Mouse (Mus musculus) hematopoietic stem cell, adult 5-6 weeks (primary cell): ENCODE measurements around the gene Csf3. TPM values are rescaled to one million over a fixed set of nuclear protein-coding genes. Genes with fewer than 3 reads are reported as not detected.
A peak's percentile ranks its signal among the peaks of the same experiment; 100 is the strongest.
"Not testable (repeated sequence)": the region's sequence is repeated elsewhere in the genome, so short reads cannot be mapped to it uniquely, and the experiment has no call there.

Experiments used
- ATAC-seq, 2 experiments: fragments of 125-278 bp in 1 of 2; replicated peaks in 1 of 2; 2 replicates each; pipeline ENCODE4 v1.8.0; 2016 to 2017; ENCODE audit warnings: inconsistent platforms in 2 of 2, mild to moderate bottlenecking in 2 of 2, moderate number of reproducible peaks in 2 of 2, low read depth in 1 of 2, moderate TSS enrichment in 1 of 2; ENCODE audit not compliant: low FRiP score in 2 of 2, poor library complexity in 2 of 2, severe bottlenecking in 2 of 2, insufficient read depth in 1 of 2, low TSS enrichment in 1 of 2
- total RNA-seq: library from RNA; stranded (forward); fragments of 172-1452, 232-1000 nt; gene quantifications from 2 replicates; pipeline ENCODE4 v1.2.3, GENCODE M21; 2017

Csf3 gene
- total RNA-seq, 1 experiment from 2014 or later, result not detected

DNA sequence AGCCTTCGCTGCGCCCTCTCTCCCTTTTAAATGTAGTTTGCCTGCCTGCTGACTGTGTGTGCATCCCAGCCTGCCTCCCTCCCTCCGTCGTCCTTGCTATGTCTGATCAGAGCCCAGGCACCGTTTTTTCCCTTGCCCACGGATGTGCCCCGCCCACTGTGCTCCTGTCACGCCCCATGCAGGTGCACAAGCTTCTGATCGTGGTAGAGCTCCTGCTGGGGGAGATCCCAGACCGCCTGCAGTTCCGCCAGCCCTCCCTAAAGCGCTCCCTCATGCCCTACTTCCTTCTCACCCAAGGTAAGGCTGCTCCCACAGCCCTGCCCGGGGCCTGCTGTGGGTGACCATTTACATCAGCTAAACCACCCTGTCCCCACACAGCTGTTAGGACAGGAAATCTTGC lies 7.9 kb upstream of the Csf3 start:
- ATAC-seq, result no peak

DNA sequence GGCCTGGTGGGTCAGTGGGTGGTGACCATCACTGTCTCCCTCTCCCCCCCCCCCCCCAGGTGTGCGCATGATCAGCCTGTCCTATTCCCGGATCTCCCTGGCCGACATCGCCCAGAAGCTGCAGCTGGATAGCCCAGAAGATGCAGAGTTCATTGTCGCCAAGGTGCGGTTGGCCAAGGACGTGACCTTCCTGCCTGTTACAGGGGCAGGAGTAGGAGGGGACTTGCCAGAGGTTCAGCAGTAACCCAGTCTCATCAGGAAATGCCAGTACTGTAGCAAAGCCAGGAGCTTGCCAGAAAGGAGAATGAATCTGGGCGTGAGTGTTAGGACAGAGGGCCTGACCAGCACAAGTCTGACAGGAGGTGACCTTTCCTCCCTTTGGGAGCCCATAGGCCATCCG lies 7.3 kb upstream of the Csf3 start:
- no peak for ATAC-seq

DNA sequence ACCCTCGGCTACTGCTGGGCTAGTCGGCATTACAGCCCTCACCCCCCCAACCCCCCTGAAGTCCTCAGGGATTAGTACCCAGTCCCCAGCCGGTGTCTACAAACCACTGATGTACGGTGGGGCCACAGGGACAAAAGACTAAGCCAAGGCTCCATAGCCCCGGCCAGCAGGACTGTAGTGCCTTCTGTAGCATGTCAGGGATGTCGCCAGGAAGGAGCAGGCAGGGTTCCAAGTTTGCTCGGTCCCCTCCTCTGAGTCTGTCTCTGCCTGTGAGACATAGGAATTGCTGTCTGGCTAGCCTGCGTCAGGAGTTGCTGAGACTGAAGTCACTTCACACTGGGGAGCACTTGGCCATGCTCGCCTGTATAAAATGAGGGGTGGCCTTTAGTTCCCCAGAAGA lies 6.8 kb upstream of the Csf3 start:
- ATAC-seq, result no peak

DNA sequence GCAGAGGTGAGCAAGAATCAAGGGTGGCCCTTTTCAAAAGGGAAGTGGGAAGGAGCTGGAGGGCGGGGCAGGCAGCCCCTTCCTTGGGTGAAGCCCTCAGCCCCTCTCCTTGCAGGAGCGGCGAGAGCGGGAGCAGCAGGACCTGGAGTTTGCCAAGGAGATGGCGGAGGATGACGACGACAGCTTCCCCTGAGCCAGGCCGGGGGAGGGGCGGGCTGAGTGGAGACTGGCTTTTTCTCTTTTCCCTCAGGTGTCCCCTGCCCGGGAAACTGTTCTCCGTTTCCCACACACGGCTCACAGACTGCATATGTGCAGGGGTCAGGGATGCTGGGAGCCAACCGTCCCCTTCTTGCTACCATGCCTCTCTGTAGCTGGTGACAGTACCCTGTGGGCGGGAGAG lies 5.7 kb upstream of the Csf3 start:
- ATAC-seq, result no peak

DNA sequence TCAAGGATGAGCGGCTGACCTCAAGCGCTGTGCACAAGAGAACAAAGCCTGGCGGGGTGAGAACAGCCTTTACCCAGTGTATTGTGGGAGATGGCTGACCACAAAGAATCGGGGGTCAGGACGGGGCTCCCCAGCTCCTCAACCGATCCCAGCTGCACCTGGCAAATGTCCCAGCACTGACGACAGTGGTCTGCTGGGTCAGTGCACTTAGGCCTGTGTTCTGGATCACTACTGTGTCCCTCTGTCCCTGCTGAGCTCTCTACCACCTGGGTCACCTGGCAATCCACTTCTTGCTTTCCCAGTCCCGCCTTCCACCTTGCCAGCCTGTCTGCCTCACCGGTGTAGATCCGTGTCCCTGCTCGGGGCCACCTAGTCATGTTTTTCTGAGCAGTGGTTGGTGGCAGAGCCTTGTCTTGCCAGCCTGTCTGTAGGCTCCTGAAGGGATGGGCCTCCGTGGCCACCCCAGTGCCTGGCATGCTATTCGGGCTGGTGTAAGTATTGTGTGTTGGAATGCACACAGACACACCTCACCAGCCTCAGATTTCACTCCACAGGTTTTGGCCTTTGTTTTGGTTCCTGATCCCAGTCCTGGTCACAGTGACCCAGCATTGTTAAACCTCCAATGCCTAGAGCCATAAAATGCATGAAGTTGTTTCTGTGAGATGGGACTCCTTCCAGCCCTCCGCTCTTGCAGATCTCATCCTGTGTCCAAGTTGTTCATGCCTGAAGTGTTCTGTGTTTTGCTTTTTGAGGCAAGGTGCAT lies 4.4 kb upstream of the Csf3 start:
- ATAC-seq, result no peak

DNA sequence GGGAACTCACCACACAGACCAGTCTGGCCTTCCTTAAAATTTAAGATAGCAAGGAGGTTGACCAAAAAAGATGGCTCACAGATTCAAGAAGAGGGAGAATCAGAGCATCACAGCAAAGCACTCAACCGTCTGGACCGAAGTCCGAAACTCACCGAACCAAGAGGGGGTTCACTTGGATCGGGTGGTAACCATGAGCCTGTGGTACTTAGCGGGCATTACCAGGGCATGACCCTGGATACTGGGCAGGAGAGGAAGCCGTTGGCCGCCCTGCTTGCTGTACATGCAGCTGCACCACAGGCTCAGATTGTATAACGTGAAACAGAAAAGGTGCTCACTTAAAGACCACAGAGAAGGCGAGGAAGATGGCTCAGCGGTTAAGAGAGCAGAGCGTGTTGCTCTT lies 3.8 kb upstream of the Csf3 start:
- ATAC-seq, result no peak

DNA sequence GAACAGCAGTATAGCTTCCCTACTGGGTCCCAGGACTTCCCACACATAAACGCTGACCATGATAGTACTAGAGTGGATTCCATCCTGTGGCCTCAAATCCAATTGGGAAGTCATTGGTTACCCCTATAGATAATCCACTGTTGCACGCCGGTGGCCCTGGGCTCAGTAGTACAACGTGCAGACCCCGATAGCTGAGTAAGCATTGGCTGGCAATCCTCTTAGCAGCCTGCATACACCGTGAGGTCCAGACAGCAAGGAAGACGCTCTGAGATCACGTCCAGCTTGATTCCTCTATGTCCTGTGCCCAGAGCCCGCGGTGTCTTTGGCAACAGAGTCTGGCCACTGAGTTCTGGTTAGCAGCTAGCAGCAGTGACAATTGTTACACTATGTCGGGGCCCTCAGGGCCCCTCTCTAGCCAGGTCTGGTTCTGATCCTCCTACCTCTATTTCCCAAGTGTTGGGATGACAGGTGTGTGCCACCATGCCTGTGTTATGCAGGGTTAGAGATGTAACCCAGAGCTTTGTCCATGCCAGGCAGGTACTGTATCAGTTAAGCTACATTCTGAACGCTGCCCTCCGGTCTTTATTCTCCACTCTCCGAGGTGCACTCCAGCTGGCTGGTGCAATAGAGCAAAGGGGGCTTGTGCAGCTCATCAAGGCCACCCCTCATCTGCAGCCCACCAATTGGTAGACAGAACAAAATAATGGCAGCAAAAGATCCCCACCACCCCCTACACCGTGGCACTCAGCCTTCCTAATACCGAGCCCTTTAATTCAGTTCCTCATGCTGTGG lies 2.0 kb upstream of the Csf3 start:
- no peak for ATAC-seq

DNA sequence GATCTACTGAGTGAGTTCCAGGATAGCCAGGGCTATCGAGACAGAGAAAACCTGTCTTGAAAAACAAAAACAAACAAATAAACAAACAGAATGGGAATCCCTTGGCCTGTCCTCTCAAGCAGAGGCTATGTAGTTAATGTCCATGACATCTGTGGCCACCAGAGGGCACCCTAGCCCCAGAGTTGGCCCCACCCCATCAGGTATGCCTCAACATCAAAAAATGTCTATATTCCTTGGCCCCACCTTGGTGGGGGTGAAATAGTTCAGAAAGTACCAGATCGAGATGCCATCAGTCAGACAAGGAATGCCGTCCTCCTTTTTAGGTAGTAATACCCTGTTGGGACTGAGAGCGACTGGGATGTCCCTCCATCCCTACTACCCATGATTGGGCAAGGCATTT lies 1.2 kb upstream of the Csf3 start:
- peak; percentile 73 to 76; a peak in 2 of 4 replicates for ATAC-seq

DNA sequence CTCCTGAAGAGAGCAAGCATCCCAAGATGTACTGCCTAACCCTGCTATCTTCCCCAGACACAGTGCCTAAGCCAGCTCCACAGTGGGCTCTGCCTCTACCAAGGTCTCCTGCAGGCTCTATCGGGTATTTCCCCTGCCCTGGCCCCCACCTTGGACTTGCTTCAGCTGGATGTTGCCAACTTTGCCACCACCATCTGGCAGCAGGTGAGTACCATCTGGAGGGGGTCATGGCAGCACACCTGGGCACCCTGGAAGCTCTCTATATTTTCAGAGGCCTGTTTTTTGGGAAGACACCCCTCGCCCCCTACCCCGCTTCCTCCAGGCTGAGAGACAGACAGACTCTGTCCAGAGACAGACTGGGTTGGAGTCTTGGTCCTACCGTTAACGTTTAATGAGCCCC lies 1.3 kb downstream of the Csf3 start:
- ATAC-seq, result no peak

DNA sequence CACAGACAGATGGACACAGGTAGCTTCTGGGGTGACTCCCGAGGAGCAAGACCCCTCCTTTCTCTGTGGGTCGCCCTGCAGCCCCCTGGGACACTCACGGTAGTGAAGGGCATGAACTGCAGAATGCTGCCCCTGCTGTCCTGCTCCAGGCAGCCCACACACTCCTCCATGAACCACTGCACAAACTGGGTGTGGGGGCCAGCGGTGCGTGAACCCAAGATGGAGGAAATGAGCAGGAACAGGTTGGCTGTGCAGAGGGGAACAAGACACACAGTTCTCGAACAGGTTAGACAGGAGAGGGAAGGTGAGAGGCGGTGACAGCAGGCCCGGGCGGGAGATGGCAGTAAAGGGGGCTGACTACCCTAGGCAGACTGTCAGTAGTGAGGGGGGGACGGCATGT lies 4.0 kb downstream of the Csf3 start:
- ATAC-seq, result no peak

DNA sequence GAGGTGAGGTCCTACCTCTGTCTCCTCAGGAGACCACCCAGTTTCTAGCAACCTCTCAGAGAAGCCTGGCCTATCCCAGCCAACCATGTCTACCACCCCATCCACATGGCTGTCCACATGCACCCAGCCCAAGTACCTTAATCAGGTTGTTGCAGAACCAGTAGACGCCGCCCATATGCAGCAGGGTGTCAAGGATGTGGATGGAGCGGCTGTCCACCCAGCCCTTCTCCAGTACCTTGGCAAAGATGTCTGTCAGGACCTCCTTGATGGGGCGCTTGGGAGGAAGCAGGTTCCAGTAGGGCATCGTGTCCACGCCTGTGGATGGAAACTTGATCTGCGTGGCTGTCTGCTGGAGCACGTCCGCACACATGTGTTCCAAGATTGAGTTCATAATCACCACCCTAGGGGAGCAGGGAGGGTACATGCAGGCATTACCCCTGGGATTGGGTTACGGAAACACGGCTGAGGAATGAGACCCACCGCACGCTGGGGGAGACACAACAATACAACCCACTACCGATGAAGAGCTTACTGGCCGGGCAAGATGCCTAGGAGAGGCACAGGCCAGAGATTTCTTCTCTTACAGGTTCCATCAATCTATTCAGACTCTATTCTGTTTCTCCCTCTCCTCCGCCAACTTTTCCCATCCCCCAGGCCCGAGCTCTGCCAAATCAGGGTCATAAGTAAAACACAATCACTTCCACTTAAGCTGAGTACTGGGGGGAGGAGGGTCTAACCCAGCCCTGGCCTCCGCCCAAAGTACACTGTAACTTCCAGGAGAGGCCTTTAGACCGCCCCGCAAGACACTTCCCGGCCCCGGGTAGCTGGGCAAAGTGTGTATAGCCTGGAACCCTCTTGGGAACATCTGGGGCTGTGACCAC lies 6.6 kb downstream of the Csf3 start:
- no peak for ATAC-seq

DNA sequence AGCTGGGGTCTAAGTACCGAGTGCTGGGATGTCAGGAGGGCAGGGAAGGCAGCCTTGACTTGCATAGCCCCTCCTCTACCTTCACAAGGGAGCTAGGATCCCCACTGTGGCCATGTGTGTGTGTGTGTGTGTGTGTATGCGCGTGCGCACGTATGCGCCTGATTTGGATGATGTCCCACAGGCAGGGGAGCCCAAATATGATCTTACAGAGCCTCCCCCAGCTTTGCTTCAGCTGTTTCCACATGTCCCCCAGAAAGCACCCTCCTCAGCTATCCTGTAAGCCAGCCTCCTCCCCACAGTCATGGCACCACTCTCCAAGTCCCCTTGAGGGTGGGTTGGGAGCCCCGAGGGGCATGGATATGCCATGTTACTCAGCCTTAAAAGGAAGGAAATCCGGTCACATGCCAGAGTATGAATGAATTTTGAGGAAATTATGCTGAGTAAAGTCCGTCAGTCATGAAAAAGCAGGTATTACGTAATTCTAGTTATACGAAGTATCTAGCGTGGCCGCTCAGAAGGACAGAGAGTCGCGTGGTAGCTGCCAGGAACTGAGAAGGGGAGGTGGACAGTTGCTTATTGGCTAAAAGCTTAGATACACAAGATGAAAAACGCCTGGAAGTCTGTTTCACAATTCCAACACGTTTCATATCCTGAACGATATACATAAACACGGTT lies 7.4 kb downstream of the Csf3 start:
- no peak; a peak in 1 of 4 replicates for ATAC-seq

DNA sequence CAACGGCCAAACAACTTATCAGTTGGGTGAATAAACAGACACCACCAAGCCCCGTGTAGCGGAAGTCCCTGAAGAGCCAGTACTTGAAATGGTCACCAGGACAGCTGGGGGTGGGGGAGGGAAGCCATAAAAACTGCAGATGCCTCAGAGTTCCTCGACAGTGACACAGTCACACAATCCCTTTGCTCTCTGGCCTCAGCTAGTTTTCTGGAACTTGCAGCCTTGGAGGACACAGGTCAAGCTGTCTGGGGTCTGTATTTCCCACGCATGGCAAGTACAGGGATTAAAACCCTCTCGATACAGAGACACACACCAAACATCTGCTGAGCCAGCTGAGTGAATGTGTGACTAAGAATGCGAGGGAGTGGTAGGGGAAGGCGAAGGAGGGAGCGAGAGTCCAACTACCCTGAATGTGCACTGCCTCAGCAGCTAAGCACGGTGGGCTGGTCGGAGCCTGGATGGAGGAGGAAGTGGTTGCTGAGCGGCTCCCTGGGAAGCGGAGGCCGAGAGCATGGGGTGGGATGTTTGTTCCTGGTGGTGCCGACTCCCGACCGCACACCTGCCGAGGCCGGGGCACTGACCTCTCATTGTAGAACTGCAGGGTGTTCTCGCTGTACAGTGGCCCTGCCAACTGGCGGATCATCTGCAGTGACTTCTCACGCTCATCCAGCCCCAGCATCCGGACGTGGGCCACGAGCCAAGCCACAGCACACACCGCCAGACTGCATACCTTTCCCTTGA lies 8.1 kb downstream of the Csf3 start:
- peak; percentile 10 to 23; a peak in 2 of 4 replicates for ATAC-seq

DNA sequence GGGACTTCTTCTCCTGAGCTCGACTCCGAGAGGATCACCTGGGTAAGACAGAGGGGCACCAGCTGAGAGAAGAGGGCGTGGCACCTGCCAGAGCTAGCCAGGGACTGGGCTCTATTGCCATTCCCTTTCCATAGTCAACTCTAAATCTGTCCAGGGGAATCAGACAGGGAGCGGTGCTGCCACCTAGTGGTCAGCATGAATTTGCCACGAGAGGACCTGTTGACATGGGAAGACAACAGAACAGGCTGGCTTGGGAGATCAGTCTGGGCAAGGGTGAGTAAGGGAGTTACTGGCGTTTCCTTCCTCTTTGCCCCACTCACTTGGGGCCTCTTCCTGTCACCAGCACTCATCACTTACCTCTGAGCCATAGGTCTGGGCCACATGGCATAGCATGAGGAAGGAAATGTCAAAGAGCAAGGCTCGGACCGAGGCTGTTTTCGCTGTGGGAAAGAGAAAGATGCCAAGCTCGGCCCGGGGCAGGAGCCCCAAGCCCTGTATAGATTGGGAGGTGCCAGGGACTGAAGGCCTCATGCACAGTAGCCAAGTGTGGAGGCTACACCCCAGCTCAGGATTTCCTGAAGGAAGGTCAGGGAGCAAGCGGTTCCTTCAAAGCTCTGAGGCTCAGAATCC lies 9.5 kb downstream of the Csf3 start:
- peak; percentile 84 to 87 for ATAC-seq

DNA sequence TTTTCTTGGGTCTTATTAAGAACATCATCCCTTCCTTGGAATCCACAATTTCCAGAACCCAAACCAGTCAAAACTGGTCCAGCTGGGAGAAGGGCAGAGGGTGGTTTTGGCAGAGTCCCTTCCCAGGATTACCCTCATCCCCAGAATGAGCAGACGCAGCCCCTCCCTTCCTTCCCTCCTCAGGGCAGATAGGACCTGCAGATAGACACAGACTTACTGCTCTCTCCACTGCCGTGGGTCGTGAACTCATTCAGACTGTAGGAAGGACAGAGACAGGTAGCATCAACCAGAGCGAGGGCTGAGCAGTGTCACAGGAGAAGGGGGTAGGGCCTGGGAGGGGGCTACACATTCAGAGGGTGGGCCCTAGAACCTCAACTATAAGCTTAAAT lies 10.0 kb downstream of the Csf3 start:
- ATAC-seq, result no peak

DNA sequence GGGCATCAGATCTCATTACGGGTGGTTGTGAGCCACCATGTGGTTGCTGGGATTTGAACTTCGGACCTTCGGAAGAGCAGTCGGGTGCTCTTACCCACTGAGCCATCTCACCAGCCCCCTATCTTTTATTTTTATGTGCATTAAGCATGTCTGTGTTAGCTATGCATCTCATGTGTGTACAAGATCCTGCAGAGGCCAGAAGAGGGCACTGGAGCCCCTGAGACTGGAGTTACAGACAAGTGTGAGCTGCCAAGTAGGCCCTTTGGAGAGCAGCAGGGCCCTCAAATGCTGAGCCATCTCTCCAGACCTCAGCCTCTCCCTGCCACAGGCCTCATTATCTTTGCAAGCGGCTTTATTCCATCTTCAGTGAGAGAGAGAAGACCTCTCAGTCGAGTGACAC lies 10.9 kb downstream of the Csf3 start:
- not testable (repeated sequence) for ATAC-seq
